ENCODE assay signal across 8 mouse cellular contexts in the genomic region with DNA sequence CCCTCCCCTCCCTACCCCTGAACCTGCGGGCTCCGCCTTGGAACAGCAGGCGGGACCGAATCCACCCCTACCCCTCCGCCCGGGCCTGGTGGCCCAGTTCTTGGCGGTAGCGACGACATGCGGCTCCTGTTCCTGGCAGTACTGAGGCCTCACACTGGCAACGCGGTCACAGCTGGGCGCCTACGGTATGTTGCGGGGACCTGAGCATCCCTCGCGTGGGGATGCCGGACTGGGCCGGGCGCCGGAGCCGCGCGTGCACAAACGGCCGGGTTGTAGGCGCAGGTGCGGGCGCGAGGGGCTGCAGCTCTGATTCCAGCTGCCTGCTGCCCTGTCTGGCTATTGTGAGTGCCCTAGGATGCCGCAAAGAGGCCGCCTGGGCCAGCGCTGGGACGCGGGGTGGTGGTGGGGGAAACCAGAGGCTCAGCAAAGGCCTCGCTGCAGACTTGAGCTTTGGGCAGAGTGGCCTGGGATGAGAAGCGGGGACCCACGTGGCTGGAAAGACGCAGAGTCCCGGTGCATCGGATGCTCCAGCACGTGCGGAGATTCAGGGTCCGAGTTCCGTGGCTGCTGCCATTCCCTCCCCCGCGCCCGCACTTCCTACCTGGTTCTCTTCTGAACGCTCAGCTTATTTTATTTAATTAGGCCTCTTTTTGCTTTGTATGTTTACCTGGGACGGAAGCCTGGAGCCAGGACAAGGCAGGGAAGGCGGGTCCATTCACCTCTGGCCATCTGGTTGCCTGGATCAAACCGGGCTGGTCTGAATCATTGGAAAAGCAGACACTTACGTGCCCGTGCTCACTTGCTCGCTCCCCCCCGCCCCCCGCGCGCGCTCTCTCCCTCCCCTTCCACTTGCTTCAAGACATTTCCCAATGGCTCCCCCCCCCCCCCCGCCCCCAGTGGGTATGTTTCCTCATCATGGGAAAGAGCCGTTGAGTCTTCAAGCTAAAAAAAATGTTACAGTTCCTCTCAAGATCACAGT. TPM values are rescaled to one million over a fixed set of nuclear protein-coding genes. Genes with fewer than 3 reads are reported as not detected.
DNase-seq lines count a peak whose midpoint lies in the region; ATAC-seq and TF ChIP-seq lines count a peak whose summit lies in the region.

A gene (plus strand): TSS at position 96 of the 979 bp plus-strand sequence.
A gene (minus strand): TSS at position 731 of the 979 bp plus-strand sequence.

- no peaks in the 10 kb centered on the region for H3K9me3 ChIP-seq in E14TG2a.4 (ENCODE audit: low read length)
- H3K9me3 ChIP-seq in embryonic facial prominence, embryonic 12.5 days: no peaks in the 10 kb centered on the region
- H3K9me3 ChIP-seq in limb, embryonic 15.5 days: no peaks in the 10 kb centered on the region

- CTCF ChIA-PET in Patski (lab: Charles Lee): no interaction called here

- in situ Hi-C loops in Patski (cut with MboI; ENCODE audit: low pct_unique_long_range_greater_than_20kb): no loop called here

- 2% methylated on average over 62 of the region's 62 CpGs for WGBS in embryonic facial prominence, embryonic 12.5 days
- under 1% methylated on average over 60 of the region's 62 CpGs for WGBS in limb, embryonic 15.5 days

- H3K4me3 ChIP-seq in E14TG2a.4 (replicated peaks; ENCODE audit: low read length): peak within 1 kb of the TSS; percentile 96
- H3K4me3 ChIP-seq in embryonic facial prominence, embryonic 12.5 days: peak within 1 kb of the TSS; percentile 55
- peak within 1 kb of the TSS; percentile 43 for H3K4me3 ChIP-seq in limb, embryonic 15.5 days

- no peak within 1 kb of the TSS for H3K27ac ChIP-seq in embryonic facial prominence, embryonic 12.5 days
- no peak within 1 kb of the TSS for H3K27ac ChIP-seq in limb, embryonic 15.5 days

- TF ChIP-seq CTCF in E14TG2a.4 (conservative IDR thresholded peaks at IDR 0.05; ENCODE audit: low read length): no peak
- no peak for TF ChIP-seq CTCF in Patski (IDR thresholded peaks at IDR 0.05)

- peak within 1 kb of the TSS; percentile 99 for H3K4me2 ChIP-seq in embryonic facial prominence, embryonic 12.5 days (replicated peaks)
- H3K4me2 ChIP-seq in limb, embryonic 15.5 days: peak within 1 kb of the TSS; percentile 94

- H3K27me3 ChIP-seq in E14TG2a.4 (ENCODE audit: insufficient read depth, low read length) (0 out of 2 replicates have a peak, but pooled peaks cover 4% of the 10 kb centered on the region), Patski (peaks cover 10% of the 10 kb centered on the region)
- peaks cover 25% of the 10 kb centered on the region for H3K27me3 ChIP-seq in embryonic facial prominence, embryonic 12.5 days
- peaks cover 19% of the 10 kb centered on the region for H3K27me3 ChIP-seq in limb, embryonic 15.5 days

- H3K9ac ChIP-seq in embryonic facial prominence, embryonic 12.5 days: peak within 1 kb of the TSS; percentile 62
- H3K9ac ChIP-seq in limb, embryonic 15.5 days: peak within 1 kb of the TSS; percentile 15; the same call in 1 of the 2 replicates

- peak; percentile 70 for ATAC-seq in Patski
- ATAC-seq in embryonic facial prominence, embryonic 12.5 days (ENCODE audit: insufficient number of reproducible peaks, insufficient read depth, low FRiP score, low TSS enrichment): peak; percentile 70; the same call in 1 of the 2 replicates
- no peak for ATAC-seq in limb, embryonic 15.5 days (ENCODE audit: insufficient number of reproducible peaks, low FRiP score, low TSS enrichment, low read depth)
- peak; percentile 49; the same call in 1 of the 2 replicates for ATAC-seq in neutrophil, adult 5-6 weeks (ENCODE audit: extremely low read depth, insufficient number of reproducible peaks, low FRiP score, poor library complexity, severe bottlenecking)

- DNase-seq in Patski (ENCODE audit: low read depth, low spot score): no peak
- peak; percentile 53 for DNase-seq in kidney, adult 18-20 months
- DNase-seq in urinary bladder, postnatal 25 days (ENCODE audit: low spot score): no peak
- no peak for DNase-seq in testis, postnatal 14 days (ENCODE audit: low spot score)

- POLR2A ChIA-PET in Patski (lab: Charles Lee): interaction anchor here (1.2 kb wide), 1 partner anchor 16 kb away, joined by 3 read pairs; no protein-coding TSS in a partner anchor

- peaks cover 19% of the 10 kb centered on the region for H3K36me3 ChIP-seq in E14TG2a.4 (ENCODE audit: insufficient read depth, low read length)
- no peaks in the 10 kb centered on the region for H3K36me3 ChIP-seq in embryonic facial prominence, embryonic 12.5 days
- no peaks in the 10 kb centered on the region for H3K36me3 ChIP-seq in limb, embryonic 15.5 days

- peaks cover 45% of the 10 kb centered on the region for H3K4me1 ChIP-seq in E14TG2a.4 (replicated peaks; ENCODE audit: low read depth, low read length)
- H3K4me1 ChIP-seq in embryonic facial prominence, embryonic 12.5 days: peaks cover 5% of the 10 kb centered on the region; the same call in 1 of the 2 replicates
- H3K4me1 ChIP-seq in limb, embryonic 15.5 days: peaks cover 9% of the 10 kb centered on the region

RNA-seq across cellular contexts. Expression of the first gene that starts in this region (rescaled TPM):
- polyA plus RNA-seq in Patski (2021): 0.31 TPM
- polyA plus RNA-seq in embryonic facial prominence, embryonic 12.5 days (2016; fragmentation: Nextera tagmentation; extraction: Ambion mirVana): 0.65 and 0.97 TPM in 2 replicates
- polyA plus RNA-seq in limb, embryonic 15.5 days (2015; fragmentation: Nextera tagmentation; extraction: Ambion mirVana): 0.35 and 0.37 TPM in 2 replicates
- 0.35 and 0.74 TPM in 2 replicates for total RNA-seq in neutrophil, adult 5-6 weeks (2017)

RNA-seq across cellular contexts. Expression of the second gene that starts in this region (rescaled TPM):
- polyA plus RNA-seq in Patski (2021): 31.1 TPM
- 25.8 and 26.1 TPM in 2 replicates for polyA plus RNA-seq in embryonic facial prominence, embryonic 12.5 days (2016; fragmentation: Nextera tagmentation; extraction: Ambion mirVana)
- polyA plus RNA-seq in limb, embryonic 15.5 days (2015; fragmentation: Nextera tagmentation; extraction: Ambion mirVana): 20.5 and 23.5 TPM in 2 replicates
- 248 and 273 TPM in 2 replicates for total RNA-seq in neutrophil, adult 5-6 weeks (2017)

Comparison
In these comparisons a context has a peak if more than half of its experiments do, and no peak if none do; other contexts are left out.
1. H3K4me3 ChIP-seq: peak in every context shown above with its lines; median percentile 96 in E14TG2a.4; 55 in embryonic facial prominence, embryonic 12.5 days; 43 in limb, embryonic 15.5 days.